Mouse (Mus musculus) ES-Bruce4 (cell line): Measurements from ENCODE around the gene Zfp740. TPM values are rescaled to one million over a fixed set of nuclear protein-coding genes. Genes with fewer than 3 reads are reported as not detected.
"Not testable (repeated sequence)": the region's sequence is repeated elsewhere in the genome, so short reads cannot be mapped to it uniquely, and the experiment has no call there.

Experiments
- H3K27ac ChIP-seq: 2 replicates; pipeline ENCODE4 v1.5.1; 2012; ENCODE audit warnings: low read length, inconsistent platforms; ENCODE audit not compliant: insufficient read depth
- H3K27me3 ChIP-seq: 2 replicates; pipeline ENCODE4 v1.6.1; 2012; ENCODE audit warnings: mild to moderate bottlenecking, low read length, inconsistent platforms; ENCODE audit not compliant: control insufficient read depth, poor library complexity, insufficient read depth, severe bottlenecking
- H3K36me3 ChIP-seq: 2 replicates; pipeline ENCODE4 v1.6.1; 2012; ENCODE audit warnings: inconsistent platforms, mild to moderate bottlenecking, low read length, moderate library complexity; ENCODE audit not compliant: control insufficient read depth, poor library complexity, insufficient read depth, severe bottlenecking
- H3K4me1 ChIP-seq: one replicate; pipeline ENCODE4 v1.8.1; 2011; ENCODE audit warnings: low read length; ENCODE audit not compliant: control insufficient read depth, insufficient read depth
- H3K4me3 ChIP-seq: 2 replicates; pipeline ENCODE4 v1.5.1; 2011; ENCODE audit warnings: low read depth, mild to moderate bottlenecking, low read length
- H3K9ac ChIP-seq: 2 replicates; pipeline ENCODE4 v1.6.1; 2012; ENCODE audit warnings: low read depth, mild to moderate bottlenecking, inconsistent platforms; ENCODE audit not compliant: poor library complexity, severe bottlenecking
- H3K9me3 ChIP-seq: replicated peaks from 2 replicates; pipeline ENCODE4 v1.6.1; 2012; ENCODE audit warnings: mild to moderate bottlenecking, low read length, inconsistent platforms; ENCODE audit not compliant: control insufficient read depth, poor library complexity, insufficient read depth, severe bottlenecking
- CTCF ChIP-seq: IDR thresholded peaks from one replicate; pipeline ENCODE4 v1.8.1; 2011; ENCODE audit warnings: low read depth, low read length
- EP300 ChIP-seq: IDR thresholded peaks from 2 replicates; pipeline ENCODE4 v1.6.1; 2011; ENCODE audit warnings: low read depth, low read length; ENCODE audit not compliant: insufficient read depth
- POLR2A ChIP-seq: IDR thresholded peaks from one replicate; pipeline ENCODE4 v1.8.1; 2011; ENCODE audit warnings: low read length; ENCODE audit not compliant: insufficient read depth
- polyA plus RNA-seq: library from polyadenylated mRNA; stranded (reverse); fragments of >200 nt; gene quantifications from 2 replicates; pipeline ENCODE4 v1.2.4, GENCODE M21; 2011; ENCODE audit warnings: low read depth; ENCODE audit not compliant: missing spikeins, insufficient read depth, insufficient read length

Gene Zfp740
- polyA plus RNA-seq: 53.7 and 54.3 TPM in 2 replicates

- no peak for TF ChIP-seq CTCF
- TF ChIP-seq POLR2A: peak; percentile 11
- 0 out of 2 replicates have a peak, but pooled peaks have one; percentile 3 for TF ChIP-seq EP300
- Histone ChIP-seq H3K27ac (peak within 1 kb of the TSS; percentile 77), H3K4me3 (peak within 1 kb of the TSS; percentile 73), H3K9me3 (no peaks in the 10 kb centered on the region), H3K27me3 (no peaks in the 10 kb centered on the region), H3K36me3 (peaks cover 18% of the 10 kb centered on the region), H3K4me1 (peaks cover 9% of the 10 kb centered on the region), H3K9ac (peak within 1 kb of the TSS; percentile 97)
Measured at GRCm38 (mm10) chr15:102202971-102203834, at the start of gene Zfp740. Gene Zfp740, plus strand, starts transcription at chr15:102203249.

GRCm38 (mm10) chr15:102155006-102155405, 48.0 kb upstream of the Zfp740 start:
- not testable (repeated sequence) for H3K9ac ChIP-seq

GRCm38 (mm10) chr15:102156836-102157235, 46.2 kb upstream of the Zfp740 start:
- no peak overlapping the region for H3K27ac ChIP-seq
- no peak overlapping the region for H3K9ac ChIP-seq
- peaks cover 9% of the 10 kb centered on the region for H3K4me1 ChIP-seq
- H3K4me3 ChIP-seq: no peak overlapping the region
- TF ChIP-seq EP300: no peak
- TF ChIP-seq POLR2A: no peak
- TF ChIP-seq CTCF: no peak
- no peaks in the 10 kb centered on the region for H3K27me3 ChIP-seq
- no peaks in the 10 kb centered on the region for H3K36me3 ChIP-seq
- H3K9me3 ChIP-seq: no peaks in the 10 kb centered on the region

More at GRCm38 (mm10) chr15:102155006-102155405, 48.0 kb upstream of the Zfp740 start:
- not testable (repeated sequence) for H3K4me3 ChIP-seq, H3K27me3 ChIP-seq, H3K36me3 ChIP-seq, H3K27ac ChIP-seq, H3K9me3 ChIP-seq
- peaks cover 11% of the 10 kb centered on the region for H3K4me1 ChIP-seq

GRCm38 (mm10) chr15:102160415-102161060, 42.5 kb upstream of the Zfp740 start:
- Histone ChIP-seq H3K27ac (no peak overlapping the region), H3K4me1 (peaks cover 7% of the 10 kb centered on the region), H3K9me3 (no peaks in the 10 kb centered on the region), H3K9ac (peak overlapping the region; percentile 30), H3K36me3 (no peaks in the 10 kb centered on the region), H3K4me3 (peak overlapping the region; percentile 51), H3K27me3 (no peaks in the 10 kb centered on the region)
- peak; percentile 57 for TF ChIP-seq CTCF
- no peak for TF ChIP-seq EP300

- Histone ChIP-seq H3K27ac (no peak overlapping the region), H3K4me3 (no peak overlapping the region), H3K4me1 (peaks cover 3% of the 10 kb centered on the region), H3K9me3 (no peaks in the 10 kb centered on the region), H3K9ac (no peak overlapping the region), H3K36me3 (no peaks in the 10 kb centered on the region), H3K27me3 (no peaks in the 10 kb centered on the region)
- TF ChIP-seq EP300: no peak
- TF ChIP-seq POLR2A: no peak
- TF ChIP-seq CTCF: no peak
Measured at GRCm38 (mm10) chr15:102163900-102164693, 39.0 kb upstream of the Zfp740 start.
